Mouse (Mus musculus) gastrocnemius, postnatal 10 days (tissue): ENCODE results near the gene Atf4. TPM values are rescaled to one million over a fixed set of nuclear protein-coding genes. Genes with fewer than 3 reads are reported as not detected.

Experiments
- DNase-seq: peaks from one replicate; pipeline ENCODE4 v3.0.0; 2021; ENCODE audit warnings: mixed read lengths
- long read RNA-seq, 2 experiments: library from polyadenylated mRNA; stranded (forward); transcript quantifications; one replicate each; pipeline ENCODE4 v2.0.0; 2021
- total RNA-seq, 2 experiments: library from RNA; stranded (reverse); gene quantifications; 2 replicates each; pipeline ENCODE4 v1.2.3; 2021

Atf4 gene
- total RNA-seq, result 100 to 1,000 TPM in 1 of 2 experiments, 10 to 100 TPM in 1; 94.7 to 131 TPM
- long read RNA-seq, experiment 1, transcript Atf4-203 (1 exons, 2,019 nt), result minor isoform, 5 of 71 reads
- long read RNA-seq, experiment 1, transcript Atf4-201 (3 exons, 1,725 nt), result major isoform, 59 of 71 reads
- long read RNA-seq, experiment 1, partial matches to known transcripts, result 7 of 71 reads
- long read RNA-seq, experiment 1, other reads (novel, unspliced or antisense), result 0 of 71 reads
- long read RNA-seq, experiment 2, transcript Atf4-201 (3 exons, 1,725 nt), result major isoform, 45 of 56 reads
- long read RNA-seq, experiment 2, partial matches to known transcripts, result 7 of 56 reads
- long read RNA-seq, experiment 2, other reads (novel, unspliced or antisense), result 2 of 56 reads

- peak; percentile 97 for DNase-seq
Observed at GRCm38 (mm10) chr15:80254847-80255645, at the start of gene Atf4. Atf4 (plus strand) TSS chr15:80255184.

GRCm38 (mm10) chr15:80206057-80206565 lies 48.9 kb upstream of the Atf4 start:
- DNase-seq, result no peak

GRCm38 (mm10) chr15:80208446-80208845 lies 46.5 kb upstream of the Atf4 start:
- no peak for DNase-seq

- DNase-seq, result no peak
Observed at GRCm38 (mm10) chr15:80213688-80214087, 41.3 kb upstream of the Atf4 start.

- DNase-seq, result no peak
Observed at GRCm38 (mm10) chr15:80215716-80216479, 39.1 kb upstream of the Atf4 start.

GRCm38 (mm10) chr15:80216480-80216820 lies 38.5 kb upstream of the Atf4 start:
- DNase-seq, result no peak

- no peak for DNase-seq
Observed at GRCm38 (mm10) chr15:80217476-80217875, 37.5 kb upstream of the Atf4 start.

- no peak for DNase-seq
Observed at GRCm38 (mm10) chr15:80219211-80219610, 35.8 kb upstream of the Atf4 start.

GRCm38 (mm10) chr15:80219705-80220657 lies 35.0 kb upstream of the Atf4 start:
- DNase-seq, result no peak

- no peak for DNase-seq
Observed at GRCm38 (mm10) chr15:80221031-80221430, 34.0 kb upstream of the Atf4 start.

GRCm38 (mm10) chr15:80223751-80224150 lies 31.2 kb upstream of the Atf4 start:
- DNase-seq, result no peak

GRCm38 (mm10) chr15:80225208-80225607 lies 29.8 kb upstream of the Atf4 start:
- peak; percentile 89 for DNase-seq

- peak; percentile 56 for DNase-seq
Observed at GRCm38 (mm10) chr15:80225796-80226195, 29.2 kb upstream of the Atf4 start.

GRCm38 (mm10) chr15:80228071-80228800 lies 26.7 kb upstream of the Atf4 start:
- no peak for DNase-seq

GRCm38 (mm10) chr15:80232331-80232730 lies 22.7 kb upstream of the Atf4 start:
- DNase-seq, result no peak

GRCm38 (mm10) chr15:80233053-80233452 lies 21.9 kb upstream of the Atf4 start:
- no peak for DNase-seq

- peak; percentile 97 for DNase-seq
Observed at GRCm38 (mm10) chr15:80233733-80234509, 21.1 kb upstream of the Atf4 start, which contains the start of gene Mief1. Mief1 (plus strand) TSS chr15:80234018.

- DNase-seq, result no peak
Observed at GRCm38 (mm10) chr15:80235535-80235934, 19.4 kb upstream of the Atf4 start, which contains the start of gene AC140267.1. AC140267.1 (plus strand) TSS chr15:80235835.

- DNase-seq, result no peak
Observed at GRCm38 (mm10) chr15:80248135-80248534, 6.8 kb upstream of the Atf4 start.

GRCm38 (mm10) chr15:80248596-80248995 lies 6.4 kb upstream of the Atf4 start:
- no peak for DNase-seq
